Mouse (Mus musculus): ENCODE data around the gene Sectm1b. TPM values are rescaled to one million over a fixed set of nuclear protein-coding genes. Genes with fewer than 3 reads are reported as not detected.

Sectm1b gene
- polyA plus RNA-seq, 1 experiment from 2014 or later = 0.23 TPM

- no peak overlapping the region for H3K27ac ChIP-seq (ENCODE audit: low read depth)
- H3K4me3 ChIP-seq (ENCODE audit: low read depth, low read length) = no peak overlapping the region
- H3K4me2 ChIP-seq (ENCODE audit: low read depth, low read length) = no peak overlapping the region
- no peaks in the 10 kb centered on the region for H3K36me3 ChIP-seq (replicated peaks; ENCODE audit: insufficient read depth, low read length)
- H3K27me3 ChIP-seq (ENCODE audit: insufficient read depth, low read length) = no peaks in the 10 kb centered on the region
- ATAC-seq (no peak), DNase-seq (no peak)
- no peaks in the 10 kb centered on the region for H3K4me1 ChIP-seq (ENCODE audit: insufficient read depth)
- no peak for TF ChIP-seq EP300 (IDR thresholded peaks at IDR 0.05; ENCODE audit: low read depth)
- TF ChIP-seq CTCF (IDR thresholded peaks at IDR 0.05; ENCODE audit: low read depth) = no peak
- no peak overlapping the region for H3K9ac ChIP-seq (replicated peaks)
- no peaks in the 10 kb centered on the region for H3K9me3 ChIP-seq (ENCODE audit: low read length)
- 71% methylated on average over 5 of the region's 5 CpGs for WGBS (ENCODE audit: insufficient replicate concordance)
Measured at GRCm38 (mm10) chr11:121019501-121019900, 43.9 kb downstream of the Sectm1b start.

- Histone ChIP-seq H3K9ac (replicated peaks) (no peak overlapping the region), H3K9me3 (ENCODE audit: low read length) (no peaks in the 10 kb centered on the region), H3K27me3 (ENCODE audit: insufficient read depth, low read length) (no peaks in the 10 kb centered on the region), H3K4me1 (ENCODE audit: insufficient read depth) (no peaks in the 10 kb centered on the region), H3K36me3 (replicated peaks; ENCODE audit: insufficient read depth, low read length) (no peaks in the 10 kb centered on the region), H3K4me2 (ENCODE audit: low read depth, low read length) (no peak overlapping the region), H3K4me3 (ENCODE audit: low read depth, low read length) (no peak overlapping the region), H3K27ac (ENCODE audit: low read depth) (no peak overlapping the region)
- TF ChIP-seq CTCF (IDR thresholded peaks at IDR 0.05; ENCODE audit: low read depth) = peak; percentile 89
- TF ChIP-seq EP300 (IDR thresholded peaks at IDR 0.05; ENCODE audit: low read depth) = no peak
- WGBS (ENCODE audit: insufficient replicate concordance) = 37% methylated on average over 3 of the region's 3 CpGs
- peak; percentile 56 for DNase-seq
- peak; percentile 54 for ATAC-seq
Measured at GRCm38 (mm10) chr11:121017703-121018102, 45.7 kb downstream of the Sectm1b start.

- Histone ChIP-seq H3K4me2 (ENCODE audit: low read depth, low read length) (no peak overlapping the region), H3K36me3 (replicated peaks; ENCODE audit: insufficient read depth, low read length) (no peaks in the 10 kb centered on the region), H3K9me3 (ENCODE audit: low read length) (no peaks in the 10 kb centered on the region), H3K4me1 (ENCODE audit: insufficient read depth) (no peaks in the 10 kb centered on the region), H3K9ac (replicated peaks) (no peak overlapping the region), H3K27ac (ENCODE audit: low read depth) (no peak overlapping the region), H3K27me3 (ENCODE audit: insufficient read depth, low read length) (no peaks in the 10 kb centered on the region), H3K4me3 (ENCODE audit: low read depth, low read length) (no peak overlapping the region)
- ATAC-seq (no peak), DNase-seq (no peak)
- WGBS (ENCODE audit: insufficient replicate concordance) = 52% methylated on average over 6 of the region's 6 CpGs
- TF ChIP-seq EP300 (IDR thresholded peaks at IDR 0.05; ENCODE audit: low read depth) (no peak), CTCF (IDR thresholded peaks at IDR 0.05; ENCODE audit: low read depth) (no peak)
Measured at GRCm38 (mm10) chr11:121015472-121015871, 47.9 kb downstream of the Sectm1b start.

- Histone ChIP-seq H3K4me2 (ENCODE audit: low read depth, low read length) (no peak overlapping the region), H3K27ac (ENCODE audit: low read depth) (no peak overlapping the region), H3K9me3 (ENCODE audit: low read length) (no peaks in the 10 kb centered on the region), H3K4me1 (ENCODE audit: insufficient read depth) (no peaks in the 10 kb centered on the region), H3K27me3 (ENCODE audit: insufficient read depth, low read length) (no peaks in the 10 kb centered on the region), H3K36me3 (replicated peaks; ENCODE audit: insufficient read depth, low read length) (no peaks in the 10 kb centered on the region), H3K4me3 (ENCODE audit: low read depth, low read length) (no peak overlapping the region), H3K9ac (replicated peaks) (no peak overlapping the region)
- DNase-seq (no peak), ATAC-seq (no peak)
- TF ChIP-seq CTCF (IDR thresholded peaks at IDR 0.05; ENCODE audit: low read depth) = no peak
- TF ChIP-seq EP300 (IDR thresholded peaks at IDR 0.05; ENCODE audit: low read depth) = no peak
- WGBS (ENCODE audit: insufficient replicate concordance) = 49% methylated on average over 19 of the region's 19 CpGs
Measured at GRCm38 (mm10) chr11:121014896-121015300, 48.5 kb downstream of the Sectm1b start.

- Histone ChIP-seq H3K4me3 (ENCODE audit: low read depth, low read length) (no peak overlapping the region), H3K27me3 (ENCODE audit: insufficient read depth, low read length) (no peaks in the 10 kb centered on the region), H3K4me1 (ENCODE audit: insufficient read depth) (no peaks in the 10 kb centered on the region), H3K4me2 (ENCODE audit: low read depth, low read length) (no peak overlapping the region), H3K9ac (replicated peaks) (no peak overlapping the region), H3K36me3 (replicated peaks; ENCODE audit: insufficient read depth, low read length) (no peaks in the 10 kb centered on the region), H3K27ac (ENCODE audit: low read depth) (no peak overlapping the region), H3K9me3 (ENCODE audit: low read length) (no peaks in the 10 kb centered on the region)
- TF ChIP-seq CTCF (IDR thresholded peaks at IDR 0.05; ENCODE audit: low read depth) (no peak), EP300 (IDR thresholded peaks at IDR 0.05; ENCODE audit: low read depth) (no peak)
- WGBS (ENCODE audit: insufficient replicate concordance) = 76% methylated on average over 7 of the region's 7 CpGs
- DNase-seq (no peak), ATAC-seq (no peak)
Measured at GRCm38 (mm10) chr11:121013656-121014055, 49.7 kb downstream of the Sectm1b start.

GRCm38 (mm10) chr11:121010044-121010755 lies 53.2 kb downstream of the Sectm1b start:
- Histone ChIP-seq H3K4me3 (ENCODE audit: low read depth, low read length) (no peak overlapping the region), H3K36me3 (replicated peaks; ENCODE audit: insufficient read depth, low read length) (no peaks in the 10 kb centered on the region), H3K27ac (ENCODE audit: low read depth) (no peak overlapping the region), H3K9me3 (ENCODE audit: low read length) (no peaks in the 10 kb centered on the region), H3K27me3 (ENCODE audit: insufficient read depth, low read length) (no peaks in the 10 kb centered on the region), H3K9ac (replicated peaks) (no peak overlapping the region), H3K4me2 (ENCODE audit: low read depth, low read length) (no peak overlapping the region), H3K4me1 (ENCODE audit: insufficient read depth) (no peaks in the 10 kb centered on the region)
- DNase-seq (no peak), ATAC-seq (peak; percentile 19; the same call in 1 of the 2 replicates)
- TF ChIP-seq CTCF (IDR thresholded peaks at IDR 0.05; ENCODE audit: low read depth) = no peak
- no peak for TF ChIP-seq EP300 (IDR thresholded peaks at IDR 0.05; ENCODE audit: low read depth)
- WGBS (ENCODE audit: insufficient replicate concordance) = 93% methylated on average over 3 of the region's 3 CpGs

Data from liver, postnatal 0 days (tissue).